Mouse (Mus musculus): ENCODE data around the gene Ap3b1.

DNA sequence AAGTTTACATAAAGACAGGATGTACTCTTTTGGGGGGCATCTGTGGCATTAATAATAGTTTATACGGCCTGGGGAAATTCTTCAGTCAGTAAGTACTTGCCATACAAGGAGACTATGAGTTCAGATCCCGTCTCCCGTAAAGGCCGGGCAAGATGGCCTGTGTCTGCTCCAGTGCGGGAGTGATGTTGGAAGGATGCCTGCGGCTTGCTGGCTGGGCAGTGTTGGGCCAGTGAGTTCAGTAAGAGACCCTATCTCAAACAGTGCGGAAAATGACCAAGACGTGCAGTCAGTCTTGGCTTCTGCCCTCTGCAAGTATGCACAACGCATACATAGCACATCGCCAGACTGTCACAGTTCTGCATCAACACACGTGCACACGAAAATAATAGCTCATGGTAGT is 95.4 kb downstream of the Ap3b1 start:
- TF ChIP-seq CTCF (IDR thresholded peaks at IDR 0.05; ENCODE audit: low read depth, low read length) (no peak), POLR2A (IDR thresholded peaks at IDR 0.05; ENCODE audit: insufficient read depth, low read length) (no peak), EP300 (IDR thresholded peaks at IDR 0.05; ENCODE audit: insufficient read depth, low read depth, low read length) (no peak)
